Mouse (Mus musculus) gastrocnemius, postnatal 36 days (tissue): ENCODE measurements at regions not wholly inside any gene's neighbourhood (a gene's known extent, or its start where the extent isn't known, plus 50 kb on each side); places are given as distances from the start of the nearest gene placed in this dataset.

ENCODE experiments used
- DNase-seq, 2 experiments: peaks; one replicate each; pipeline ENCODE4 v3.0.0; 2022
- intact Hi-C: fragments of 180-260 bp; cut with DNase I; formaldehyde crosslinking; loops from one replicate; pipeline ENCODE4 v1.15.1; 2025

- DNase-seq: no peak
- intact Hi-C loops: no loop called here
These were observed 176.4 kb upstream of the Gjb5 start for GRCm38 (mm10) chr4:127534411-127534810.

DNA sequence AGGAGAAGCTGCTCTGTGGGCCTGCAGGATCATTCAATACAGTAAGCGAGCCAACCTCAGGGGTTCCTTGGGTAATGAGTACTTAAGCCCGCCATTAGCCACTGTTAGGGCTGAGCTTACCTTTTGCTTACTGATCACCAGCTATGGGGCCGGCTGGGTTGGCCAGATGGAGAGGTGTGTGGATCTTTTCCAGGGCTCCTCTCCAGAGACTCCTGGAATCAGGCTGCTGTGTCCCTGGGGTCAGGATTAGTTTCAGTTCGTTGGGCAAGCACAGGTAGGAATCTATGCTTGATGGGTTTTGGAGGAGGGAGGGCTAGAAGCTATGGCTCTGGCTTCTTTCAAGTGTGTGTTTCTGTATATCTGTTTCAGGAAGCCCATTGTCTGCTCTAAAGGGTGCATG, 175.7 kb upstream of the Gjb5 start:
- intact Hi-C loops: no loop called here
- no peak for DNase-seq

DNA sequence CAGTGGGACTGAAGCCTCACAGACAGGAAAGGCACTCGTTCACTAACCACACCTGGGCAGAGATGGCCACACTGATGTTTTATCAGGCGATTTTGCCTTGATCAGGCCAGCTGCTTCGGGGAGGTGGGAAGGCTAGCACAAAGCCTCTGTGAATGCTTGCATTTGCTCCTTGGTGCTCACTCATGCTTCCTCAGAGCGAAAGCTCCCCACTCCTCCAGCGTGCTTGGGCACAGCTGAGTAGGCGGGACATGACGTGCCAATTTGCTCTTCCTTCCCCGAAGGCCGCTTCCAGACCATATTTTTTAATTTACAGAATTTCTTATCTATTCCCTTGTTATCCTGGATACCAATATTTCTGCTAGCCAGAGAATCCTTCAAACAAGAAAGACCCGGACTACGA, 172.8 kb upstream of the Gjb5 start:
- no peak for DNase-seq
- intact Hi-C loops: no loop called here

GRCm38 (mm10) chr4:127522151-127522550, 164.2 kb upstream of the Gjb5 start:
- intact Hi-C loops: no loop called here
- no peak for DNase-seq

GRCm38 (mm10) chr4:127517978-127518377, 160.0 kb upstream of the Gjb5 start:
- DNase-seq: no peak
- intact Hi-C loops: no loop called here

DNA sequence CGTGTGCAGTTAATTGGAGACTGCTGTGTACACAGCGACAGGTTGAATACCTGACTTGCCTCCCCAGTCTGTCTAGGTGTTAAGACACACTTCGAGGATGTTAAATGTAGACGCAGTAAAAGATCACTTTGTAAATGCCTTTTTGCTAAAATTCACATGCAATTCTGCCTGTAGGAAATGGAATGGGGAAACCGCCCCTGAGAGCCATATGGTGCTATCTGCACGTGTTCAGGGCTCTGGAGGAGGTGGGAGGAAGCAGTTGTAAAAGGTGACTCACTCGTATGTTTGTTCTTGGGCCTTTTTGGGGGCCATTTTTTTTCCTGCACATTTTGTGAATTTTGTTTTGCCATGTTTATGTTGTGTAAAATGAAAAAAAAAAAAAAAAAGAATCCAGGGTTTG, 159.6 kb upstream of the Gjb5 start:
- intact Hi-C loops: no loop called here
- no peak for DNase-seq

GRCm38 (mm10) chr4:127509936-127510335, 152.0 kb upstream of the Gjb5 start:
- no peak for DNase-seq
- intact Hi-C loops: no loop called here

- intact Hi-C loops: no loop called here
- DNase-seq: no peak
These were observed 144.6 kb upstream of the Gjb5 start for GRCm38 (mm10) chr4:127502621-127503020.

DNA sequence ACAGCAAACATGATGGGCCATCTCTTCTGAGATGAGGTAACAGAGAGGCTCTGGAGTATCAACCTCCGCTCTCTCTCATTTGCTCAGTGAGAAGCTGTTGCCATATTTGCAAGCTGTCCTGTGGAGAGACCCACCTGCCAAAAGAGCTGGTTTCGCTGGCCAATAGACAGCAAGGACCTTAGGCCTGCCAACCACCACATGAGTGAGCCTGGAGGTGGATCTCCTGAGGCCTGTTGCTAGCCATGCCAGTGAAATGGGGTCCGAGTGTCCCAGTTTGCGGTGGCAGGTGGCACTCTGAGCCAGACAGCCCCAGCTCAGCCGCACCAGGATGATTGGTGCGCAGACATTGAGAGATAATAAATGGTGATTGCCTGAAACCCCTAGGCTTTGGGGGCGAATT, 143.9 kb upstream of the Gjb5 start:
- intact Hi-C loops: no loop called here
- no peak for DNase-seq

DNA sequence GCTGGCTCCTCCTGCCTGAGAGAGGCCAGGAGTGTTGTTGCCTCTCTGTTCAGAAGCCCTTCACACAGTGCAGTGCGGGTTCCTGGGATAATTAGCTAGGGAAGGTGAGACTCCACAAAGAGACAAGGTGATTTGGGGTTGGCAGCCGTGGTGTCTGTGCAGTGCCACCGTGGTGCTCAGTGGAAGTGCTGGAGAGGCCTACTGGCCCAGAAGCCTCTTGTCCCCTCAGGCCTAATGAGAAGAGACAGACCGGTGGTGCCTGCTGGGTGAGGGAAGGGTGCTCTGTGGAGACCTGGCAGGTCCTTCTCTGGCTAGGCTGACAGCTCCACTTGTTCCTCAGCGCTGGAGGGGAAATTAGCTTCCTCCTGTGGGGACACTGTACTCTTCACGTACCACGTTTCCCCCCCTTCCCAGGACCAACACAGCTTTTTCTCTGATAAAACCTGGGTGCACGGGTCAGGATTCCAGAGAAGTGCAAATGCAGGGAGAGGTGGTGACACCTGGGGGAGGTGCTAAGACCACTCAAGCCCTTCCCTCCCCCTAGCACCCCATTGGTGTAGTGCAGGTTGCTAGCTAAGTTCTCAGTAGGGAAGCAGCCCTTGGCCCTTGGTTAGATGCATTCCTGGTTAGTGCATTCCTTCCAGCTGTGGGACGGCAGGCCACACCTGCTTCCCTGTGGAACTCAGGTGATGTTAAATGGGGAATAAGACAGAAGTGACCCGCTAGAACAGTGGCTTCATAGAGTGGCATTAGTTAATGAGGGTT, 129.2 kb upstream of the Gjb5 start:
- DNase-seq: no peak

DNA sequence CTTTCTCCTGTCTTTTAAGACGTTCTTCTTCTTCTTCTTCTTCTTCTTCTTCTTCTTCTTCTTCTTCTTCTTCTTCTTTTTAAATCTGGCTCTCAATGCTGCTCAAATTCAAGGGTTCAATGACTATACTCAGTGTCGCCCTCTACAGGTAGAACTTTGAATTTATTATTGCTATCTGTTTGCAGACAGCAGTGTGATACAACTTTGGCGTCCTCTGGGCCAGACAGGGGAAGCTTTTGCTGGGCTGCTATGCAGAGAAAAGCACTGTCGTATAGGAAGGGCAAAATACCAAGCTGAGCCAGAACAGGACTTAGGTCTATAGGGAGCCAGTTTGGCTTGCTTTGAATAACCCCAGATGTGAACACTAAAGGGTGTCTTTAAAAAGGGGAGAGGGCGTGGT, 127.3 kb upstream of the Gjb5 start:
- no peak for DNase-seq
- intact Hi-C loops: no loop called here

More for the DNA sequence above, 129.2 kb upstream of the Gjb5 start:
- intact Hi-C loops: no loop called here

- intact Hi-C loops: no loop called here
- DNase-seq: no peak
These were observed 124.5 kb upstream of the Gjb5 start for GRCm38 (mm10) chr4:127482461-127482860.

DNA sequence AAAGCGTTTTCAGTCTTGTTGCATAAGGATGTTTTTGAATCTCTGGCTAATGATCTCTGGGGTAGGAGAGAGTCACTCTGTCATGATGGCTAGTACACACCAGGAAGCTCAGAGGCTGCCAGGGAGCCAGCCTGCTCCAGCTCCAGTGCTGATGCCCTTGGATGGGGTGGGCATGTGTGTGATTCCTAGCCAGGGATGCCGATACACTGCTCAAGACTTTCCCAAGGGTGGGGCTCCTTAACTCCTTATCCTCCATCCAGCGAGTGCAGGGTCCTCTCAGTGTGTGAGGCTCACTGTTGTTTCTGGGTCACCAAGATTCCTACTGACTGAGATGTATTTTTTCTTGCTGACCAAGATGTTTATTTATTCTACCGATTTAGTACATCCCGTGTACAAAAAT, 122.4 kb upstream of the Gjb5 start:
- no peak for DNase-seq
- intact Hi-C loops: no loop called here

GRCm38 (mm10) chr4:127469877-127470276, 111.9 kb upstream of the Gjb5 start:
- intact Hi-C loops: no loop called here
- DNase-seq: no peak

- intact Hi-C loops: no loop called here
These were observed 96.6 kb upstream of the Gjb5 start for GRCm38 (mm10) chr4:127454511-127455119.

GRCm38 (mm10) chr4:127452081-127452480, 94.1 kb upstream of the Gjb5 start:
- intact Hi-C loops: no loop called here
- no peak for DNase-seq

More at GRCm38 (mm10) chr4:127454511-127455119, 96.6 kb upstream of the Gjb5 start:
- DNase-seq: no peak

- DNase-seq: no peak
- intact Hi-C loops: no loop called here
These were observed 87.3 kb upstream of the Gjb5 start for GRCm38 (mm10) chr4:127445300-127445699.

DNA sequence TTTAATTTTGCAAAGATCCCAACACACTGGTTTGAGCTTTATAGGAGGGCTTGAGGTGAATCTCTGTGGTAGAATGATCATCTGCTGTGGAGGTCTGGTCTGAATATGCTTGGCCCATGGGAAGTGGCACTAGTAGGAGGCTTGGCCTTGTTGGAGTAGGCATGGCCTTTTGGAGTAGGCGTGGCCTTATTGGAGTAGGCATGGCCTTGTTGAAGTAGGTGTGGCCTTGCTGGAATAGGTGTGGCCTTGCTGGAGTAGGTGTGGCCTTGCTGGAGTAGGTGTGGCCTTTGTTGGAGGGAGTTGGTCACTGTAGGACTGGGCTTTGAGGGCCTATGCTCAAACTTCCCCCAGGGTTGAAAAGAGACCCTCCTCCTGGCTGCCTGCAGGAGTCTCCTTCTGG, 86.1 kb upstream of the Gjb5 start:
- intact Hi-C loops: no loop called here
- DNase-seq: no peak

DNA sequence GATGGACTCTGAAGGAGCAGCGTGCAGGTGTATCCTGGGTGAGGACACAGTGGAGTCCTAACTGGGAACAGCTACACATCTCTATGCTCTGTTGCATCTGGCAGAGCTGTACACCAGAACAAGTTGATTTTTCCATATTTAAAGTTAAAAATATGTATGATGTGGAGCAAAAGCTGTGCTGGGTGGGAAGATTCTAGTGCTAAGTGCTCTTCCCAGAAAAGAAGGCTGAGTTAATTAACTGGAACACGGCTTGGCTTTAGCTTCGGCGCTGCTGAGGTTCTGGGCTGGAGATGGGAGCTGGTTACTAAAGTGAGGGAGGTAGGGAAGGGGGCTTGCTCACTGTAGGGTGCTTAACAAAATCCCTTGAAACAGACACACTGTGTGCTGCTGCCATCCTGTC, 84.0 kb upstream of the Gjb5 start:
- no peak for DNase-seq
- intact Hi-C loops: no loop called here

- DNase-seq: no peak
- intact Hi-C loops: no loop called here
These were observed 82.6 kb upstream of the Gjb5 start for GRCm38 (mm10) chr4:127440602-127441001.

DNA sequence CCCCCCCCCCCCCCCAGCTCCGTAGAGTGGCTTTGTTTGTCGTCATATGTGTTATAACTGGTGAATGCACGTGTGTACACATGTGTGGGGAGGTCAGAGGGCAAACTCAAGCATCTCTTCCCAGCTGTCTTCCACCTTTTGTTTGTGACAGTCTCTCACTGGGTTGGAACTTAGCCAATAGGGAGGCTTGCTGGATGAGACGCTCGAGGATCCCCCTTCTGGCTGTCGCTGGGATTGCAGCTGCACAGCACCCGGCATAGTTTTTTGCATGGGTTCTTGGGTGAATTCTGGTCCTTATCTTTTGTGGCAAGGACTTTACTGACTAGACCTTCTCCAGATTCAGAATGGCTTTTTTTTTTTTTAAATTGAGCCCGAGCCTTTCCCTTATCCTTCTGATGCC, 77.1 kb upstream of the Gjb5 start:
- peak; percentile 15 to 31 for DNase-seq
- intact Hi-C loops: no loop called here

- intact Hi-C loops: no loop called here
- DNase-seq: no peak
These were observed 72.3 kb upstream of the Gjb5 start for GRCm38 (mm10) chr4:127430237-127430636.
